Mouse (Mus musculus): ENCODE measurements at regions not wholly inside any gene's neighbourhood (a gene's known extent, or its start where the extent isn't known, plus 50 kb on each side); places are given as distances from the start of the nearest gene placed in this dataset.

- TF ChIP-seq POLR2A (IDR thresholded peaks at IDR 0.05; ENCODE audit: insufficient read depth, low read depth, low read length) (no peak), CTCF (IDR thresholded peaks at IDR 0.05) (no peak)
Observed at GRCm38 (mm10) chr9:120766881-120767280, 162.1 kb upstream of the Ctnnb1 start.
